Mouse (Mus musculus) adrenal gland, postnatal 4 days (tissue): ENCODE data around the gene Nploc4. TPM values are rescaled to one million over a fixed set of nuclear protein-coding genes. Genes with fewer than 3 reads are reported as not detected.

Experiments
- DNase-seq, 2 experiments: peaks; one replicate each; pipeline ENCODE4 v3.0.0; 2021 to 2022; ENCODE audit warnings: low spot score in 2 of 2, mixed read lengths in 2 of 2
- total RNA-seq, 2 experiments: library from RNA; stranded (reverse); gene quantifications; 2 replicates each; pipeline ENCODE4 v1.2.3; 2021

Nploc4 gene
- total RNA-seq, 2 experiments from 2014 or later, result 76.3 to 77.5 TPM

DNA sequence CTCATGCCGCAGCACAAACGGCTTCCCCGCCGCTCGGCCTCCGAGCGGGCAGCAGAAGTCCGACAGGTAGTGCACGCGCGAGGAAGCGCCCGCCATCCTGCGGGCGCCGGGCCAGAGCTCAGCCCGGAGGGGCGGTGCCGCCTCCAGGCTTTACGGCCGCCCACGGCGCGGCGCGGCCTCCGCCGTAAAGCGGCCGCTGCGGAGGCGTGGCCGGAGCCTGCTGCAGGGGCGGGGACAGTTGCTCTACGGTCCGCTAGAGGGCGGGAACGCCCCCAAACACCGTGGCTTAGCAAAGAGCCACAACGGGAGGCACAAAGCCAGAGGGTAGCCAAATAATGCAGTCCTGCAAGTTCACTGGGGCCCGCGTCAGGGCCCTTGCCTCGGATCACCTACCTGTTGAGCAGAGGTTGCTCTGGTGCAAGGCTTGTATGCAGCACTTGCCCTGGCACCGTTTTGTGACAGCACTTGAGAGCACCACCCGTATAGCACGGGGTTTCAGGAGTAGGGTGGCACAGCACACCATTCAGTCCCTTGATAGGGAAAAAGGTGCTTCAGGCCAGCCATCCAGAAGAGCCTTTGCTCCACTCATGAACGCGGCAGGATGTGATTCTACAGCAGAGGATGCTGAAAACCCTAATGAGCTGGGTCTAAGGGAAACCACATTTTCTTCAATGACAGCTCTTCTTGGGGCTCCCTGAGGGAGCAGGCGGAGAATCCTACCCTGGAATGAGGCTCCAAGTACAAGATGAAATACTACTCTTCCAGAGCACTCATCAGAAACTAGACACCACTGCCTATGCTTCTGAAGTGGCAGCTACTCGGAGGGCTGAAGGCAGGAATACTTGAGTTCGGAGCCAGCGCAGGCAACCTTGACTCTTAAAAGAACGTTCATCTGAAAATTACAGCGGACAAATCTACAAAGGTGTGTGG lies 58.6 kb downstream of the Nploc4 start, which contains the start of gene Faap100:
Gene Faap100, minus strand, starts transcription at position 154 of the 930 bp plus-strand sequence.
- peak; percentile 73 to 83 for DNase-seq

DNA sequence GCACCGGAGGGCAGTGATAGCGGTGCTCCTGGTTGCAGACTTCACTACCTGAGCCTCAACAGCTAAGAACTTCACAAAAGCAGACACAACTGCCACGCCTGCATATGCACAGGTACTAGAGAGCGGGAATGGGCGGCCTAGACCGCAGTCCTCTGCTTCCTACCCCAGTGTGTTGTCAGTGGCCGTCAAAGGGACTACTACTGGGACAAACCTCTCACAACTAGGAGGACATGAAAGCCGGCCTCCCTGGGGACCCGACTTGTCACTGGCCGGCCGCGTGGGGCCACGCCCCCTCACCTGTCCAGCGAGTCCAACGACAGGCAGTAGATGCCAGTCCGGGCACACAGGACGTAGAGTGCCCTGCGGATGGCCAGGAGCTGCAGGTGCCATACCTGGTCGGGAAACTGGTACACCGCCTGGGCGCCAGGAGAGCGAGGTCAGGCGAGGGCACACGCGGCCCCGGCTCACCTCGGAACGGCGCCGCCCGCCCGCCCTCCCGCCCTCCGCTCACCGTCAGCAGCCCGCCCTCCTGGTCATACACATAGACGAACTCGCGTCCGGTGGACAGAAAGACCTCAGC lies 59.4 kb downstream of the Nploc4 start:
- no peak for DNase-seq

DNA sequence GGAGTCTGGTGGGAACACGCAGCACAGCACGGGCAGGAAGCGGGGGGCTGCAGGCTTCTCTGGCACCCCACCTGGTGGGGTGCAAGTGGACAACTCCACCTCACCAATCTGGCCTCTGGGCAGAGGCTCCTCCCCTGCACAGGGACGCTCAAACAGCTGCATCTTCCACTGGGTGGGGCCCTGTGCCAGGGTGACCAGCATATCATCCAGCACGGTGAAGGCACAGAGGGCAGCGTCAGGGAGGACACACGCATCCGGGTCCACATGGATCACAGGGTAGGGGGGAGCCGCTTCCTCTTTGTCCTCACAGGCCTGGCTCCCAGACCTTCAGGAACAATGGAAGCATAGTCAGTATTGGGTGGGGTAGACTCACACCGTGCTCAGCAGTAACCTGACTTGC lies 60.2 kb downstream of the Nploc4 start:
- no peak for DNase-seq

DNA sequence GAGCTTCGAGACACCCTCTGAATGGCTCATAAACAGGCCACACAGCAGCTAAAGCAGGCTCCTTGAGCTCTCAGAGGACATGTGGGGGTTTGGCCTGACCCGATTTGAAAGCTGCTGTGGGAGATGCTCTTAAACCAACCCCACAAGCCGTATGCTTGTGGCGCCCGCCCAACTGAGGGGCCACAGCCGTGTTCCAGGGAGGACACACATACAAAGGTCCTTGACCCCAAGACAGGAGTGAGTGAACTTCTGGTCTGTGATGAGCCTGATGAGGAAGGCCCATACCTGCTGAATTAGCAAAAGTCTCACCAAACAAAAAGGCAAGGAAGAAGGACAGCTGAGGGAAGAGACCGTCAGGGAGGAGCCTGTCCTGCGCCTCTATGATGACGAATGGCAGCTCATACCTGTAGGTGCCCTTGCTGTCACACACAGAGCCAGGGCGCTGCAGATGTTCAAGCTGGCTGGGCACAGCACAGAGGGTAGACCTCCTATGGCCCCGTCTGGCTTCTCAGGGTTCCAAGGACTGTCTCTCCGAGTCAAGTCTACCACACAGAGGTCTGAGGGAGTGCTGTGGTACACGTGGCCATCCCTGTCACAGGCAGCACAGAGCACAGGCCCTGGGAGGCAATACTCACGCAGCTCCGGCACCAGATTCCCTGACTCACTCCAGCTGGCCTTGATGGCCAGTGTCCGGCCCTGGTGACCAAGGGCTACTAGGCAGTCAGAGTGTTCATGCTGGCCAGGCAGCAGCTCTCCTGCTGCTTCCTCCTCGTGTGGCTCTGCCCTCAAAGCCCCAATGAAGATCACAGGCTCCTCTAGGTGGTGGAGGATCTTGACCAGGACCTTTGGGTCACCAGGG lies 61.0 kb downstream of the Nploc4 start:
- no peak for DNase-seq

DNA sequence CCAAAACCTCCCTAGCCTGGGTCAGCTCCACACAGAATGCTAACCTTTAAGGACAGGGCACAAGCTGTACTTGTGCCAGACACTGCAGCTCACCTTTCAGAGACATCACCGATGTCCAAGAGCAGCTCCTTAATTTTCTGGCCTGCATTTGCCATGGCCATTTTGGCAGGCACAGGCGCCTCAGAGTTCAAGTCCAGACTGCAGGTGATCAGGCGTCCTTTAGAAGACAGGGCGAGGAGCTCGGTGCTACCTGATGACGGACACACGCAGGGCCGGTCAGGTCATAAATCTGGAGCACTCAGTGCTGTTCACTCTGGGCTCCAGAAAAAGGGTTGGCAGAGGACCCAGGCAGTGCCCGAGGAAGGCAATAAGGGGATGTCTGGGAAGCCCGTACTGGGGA lies 62.2 kb downstream of the Nploc4 start:
- DNase-seq, result no peak

DNA sequence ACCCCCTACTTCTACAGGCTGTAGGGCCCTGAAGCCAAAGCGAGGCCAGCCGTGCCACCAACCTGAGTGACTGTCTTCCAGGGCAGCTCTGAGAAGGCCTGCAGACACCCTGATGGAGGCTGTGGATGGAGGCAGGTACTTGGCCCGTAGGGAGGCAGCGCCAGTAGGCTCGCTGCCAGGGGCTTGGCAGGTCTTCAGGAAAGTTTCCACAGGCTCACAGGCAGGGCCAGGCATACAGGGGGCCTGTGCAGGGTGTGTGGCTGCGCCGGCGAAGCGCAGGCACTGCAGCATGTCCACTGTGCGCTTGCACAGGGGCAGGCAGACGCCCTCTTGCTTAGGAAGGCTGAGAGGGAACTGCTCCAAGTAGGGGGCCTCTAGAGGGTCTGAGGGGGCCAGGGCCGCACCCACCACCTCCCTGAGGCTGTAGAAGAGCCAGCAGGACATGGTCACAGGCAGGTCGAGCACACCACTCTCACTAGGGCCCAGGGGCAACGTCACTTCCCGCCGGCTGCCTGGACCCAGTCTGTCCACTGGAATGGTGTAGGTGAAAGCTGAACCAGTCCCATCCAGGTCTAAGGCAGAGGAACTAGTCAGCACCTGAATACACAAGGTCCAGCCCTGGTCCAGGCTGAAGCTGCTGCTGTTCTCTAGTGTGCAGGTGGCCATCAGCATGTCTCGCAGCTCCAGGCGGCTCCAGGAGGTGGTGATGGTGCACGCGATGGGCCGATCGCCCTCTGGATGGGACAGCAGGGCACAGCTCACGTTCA lies 63.5 kb downstream of the Nploc4 start:
- no peak for DNase-seq

DNA sequence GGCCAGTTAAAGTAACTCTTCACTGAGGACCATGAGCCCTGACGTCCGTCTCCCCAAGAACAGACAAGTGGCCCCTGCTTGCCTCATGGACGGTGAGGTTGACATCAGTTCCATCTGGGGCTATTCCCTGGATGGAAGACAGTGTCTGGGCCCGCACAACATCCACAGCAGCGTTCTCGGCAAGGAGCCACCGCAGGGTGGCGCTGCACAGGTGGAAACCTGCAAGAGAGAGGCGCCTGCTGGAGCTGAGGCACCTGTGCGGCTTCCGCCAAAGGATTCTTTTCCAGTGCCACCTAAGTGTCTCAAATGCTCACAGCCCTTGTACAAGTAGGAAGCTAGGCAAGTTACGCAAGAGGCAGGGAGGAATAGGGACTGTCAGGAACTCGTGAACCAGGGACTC lies 64.5 kb downstream of the Nploc4 start:
- no peak for DNase-seq

DNA sequence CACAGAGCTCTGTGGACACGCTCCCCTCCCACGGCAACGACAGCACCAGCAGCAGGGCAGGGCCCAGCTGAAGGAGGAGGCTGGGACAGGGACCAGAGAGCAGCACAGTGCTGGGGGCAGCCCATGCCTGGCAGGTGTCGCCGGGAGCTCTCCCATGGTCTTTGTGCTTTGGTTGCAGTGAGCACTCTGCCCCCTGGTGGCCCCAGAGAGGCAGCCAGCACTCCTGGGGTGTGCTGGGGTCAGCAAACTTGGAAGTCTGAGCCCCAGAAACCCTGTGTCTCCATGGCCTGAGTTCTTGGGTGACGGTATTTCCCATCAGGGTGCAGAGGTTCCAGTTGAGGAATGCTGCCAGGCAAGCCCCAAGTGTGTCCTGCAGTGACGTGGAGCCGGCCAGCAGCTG lies 67.9 kb downstream of the Nploc4 start:
- peak in 1 of 2 experiments; percentile 61 for DNase-seq

DNA sequence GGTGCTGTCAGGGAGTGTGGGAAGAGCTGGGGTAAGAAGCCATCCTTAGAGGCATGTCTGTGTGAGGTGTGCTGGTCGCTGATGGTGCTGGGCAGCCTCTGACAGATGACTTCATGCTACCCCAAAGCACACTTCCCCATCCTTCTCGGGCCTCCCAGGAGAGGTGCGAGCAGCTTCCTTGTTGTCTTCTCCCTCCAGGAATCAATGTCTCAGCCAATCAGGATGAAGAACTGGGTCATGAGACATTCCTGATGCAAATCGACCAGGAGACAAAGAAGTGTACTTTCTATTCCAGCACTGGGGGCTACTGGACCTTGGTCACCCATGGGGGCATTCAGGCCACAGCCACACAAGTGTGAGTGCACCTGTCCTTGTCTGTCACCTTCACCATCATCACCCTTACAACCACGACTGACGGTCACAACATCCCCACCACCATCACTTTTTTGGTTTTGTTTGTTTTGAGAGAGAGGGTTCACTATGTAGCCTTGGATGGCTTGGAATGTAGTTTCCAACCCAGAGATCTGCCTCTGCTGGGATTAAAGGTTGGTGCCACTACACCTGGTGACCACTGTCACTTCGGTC lies 71.0 kb downstream of the Nploc4 start:
- no peak for DNase-seq

DNA sequence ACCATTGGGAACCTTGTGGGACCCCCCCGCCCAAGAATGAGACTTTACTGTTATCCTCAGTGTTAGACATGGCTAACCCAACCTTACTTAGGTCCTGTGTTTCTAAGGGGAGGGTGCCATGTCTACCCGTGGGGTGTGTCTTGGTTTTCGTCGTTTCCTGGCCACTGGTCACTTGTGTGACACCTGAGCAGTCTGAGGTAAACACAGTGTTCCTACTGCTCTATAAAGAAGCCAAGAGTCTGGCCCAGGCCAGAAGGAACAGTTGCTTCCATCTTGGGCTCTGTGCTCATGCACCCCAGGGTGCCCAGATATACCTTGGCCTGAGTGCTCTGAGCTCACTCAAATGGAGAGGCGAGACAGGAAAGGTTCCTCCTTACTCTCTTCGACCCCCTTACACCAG lies 74.6 kb downstream of the Nploc4 start:
- DNase-seq, result no peak

DNA sequence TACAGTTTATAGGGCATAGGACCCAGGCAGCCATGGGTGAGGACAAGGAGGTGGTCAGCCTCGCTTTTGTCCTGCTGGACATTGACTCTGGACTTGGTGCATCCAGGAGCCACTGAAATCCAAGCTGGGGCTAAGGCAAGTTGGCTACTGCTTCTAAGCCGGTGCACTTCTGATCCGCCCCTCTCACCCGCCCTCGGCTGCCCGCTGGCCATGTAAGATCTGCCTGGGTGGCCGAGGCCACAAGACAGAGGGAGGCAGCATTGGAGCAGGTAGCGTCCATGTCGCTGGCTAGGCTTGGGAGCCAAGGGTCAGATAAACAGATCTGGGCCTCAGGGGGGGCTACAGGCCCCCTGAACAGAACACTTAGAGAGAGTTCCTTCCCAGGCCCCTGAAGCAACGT lies 76.2 kb downstream of the Nploc4 start, which contains the start of gene Fscn2:
Gene Fscn2, plus strand, starts transcription at position 240 of the 400 bp plus-strand sequence.
- DNase-seq, result no peak

DNA sequence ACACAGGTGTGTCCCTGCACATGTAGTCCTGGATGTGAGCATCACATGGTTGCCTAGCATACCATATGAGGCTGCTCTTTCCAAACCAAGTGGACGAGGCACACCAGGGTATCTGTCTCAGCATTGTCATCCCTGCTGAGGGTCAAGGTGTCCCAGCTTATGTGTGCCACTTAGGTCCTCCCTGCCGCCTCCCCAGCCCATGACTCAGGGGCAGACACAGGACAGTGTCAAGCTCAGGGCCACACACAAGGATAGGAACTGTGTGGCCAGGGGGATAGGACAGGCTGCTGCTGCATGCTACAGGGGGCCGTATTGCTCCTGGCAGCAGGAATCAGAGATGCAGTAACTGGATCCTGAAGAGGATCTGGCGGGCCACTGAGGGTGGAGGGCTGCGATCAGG lies 76.8 kb downstream of the Nploc4 start:
- no peak for DNase-seq

DNA sequence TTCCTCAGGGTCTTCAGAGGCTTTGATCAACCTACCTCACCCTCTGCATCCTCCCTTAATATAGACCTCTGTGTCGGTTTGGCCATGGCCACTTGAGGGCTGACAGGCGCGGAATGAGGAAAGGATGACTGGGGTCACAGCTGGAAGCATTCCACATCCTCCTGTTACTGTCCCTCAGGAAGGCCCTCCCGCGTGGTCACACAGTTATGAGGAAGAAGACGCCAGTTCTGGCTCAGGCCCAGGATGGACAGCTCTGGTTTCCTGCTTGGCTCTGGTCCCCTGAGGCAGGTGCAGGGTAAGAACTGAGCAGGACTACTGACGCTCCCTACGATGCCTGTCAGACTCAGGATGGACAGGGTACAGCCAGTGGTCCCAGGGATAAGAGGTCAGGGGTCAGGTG lies 77.4 kb downstream of the Nploc4 start:
- DNase-seq, result no peak

DNA sequence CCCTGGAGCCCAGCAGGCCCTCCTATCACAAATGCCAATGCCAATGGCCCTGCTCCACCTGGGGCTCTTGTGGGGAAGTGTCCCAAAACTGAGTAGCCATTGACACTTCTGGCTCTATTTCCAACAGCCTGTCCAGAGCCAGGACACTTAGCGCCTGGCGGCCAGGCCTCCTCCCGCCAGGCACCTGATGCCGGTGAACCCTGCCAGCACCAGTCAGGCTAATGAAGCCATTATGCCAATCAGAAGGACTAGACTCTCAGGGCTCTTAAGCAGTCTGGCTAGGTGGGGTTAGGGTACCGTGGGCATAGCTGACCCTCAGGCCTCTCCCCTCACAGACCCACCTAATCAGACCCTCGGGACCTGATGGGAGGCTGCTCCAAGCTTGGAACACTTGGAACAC lies 78.1 kb downstream of the Nploc4 start:
- DNase-seq, result no peak

DNA sequence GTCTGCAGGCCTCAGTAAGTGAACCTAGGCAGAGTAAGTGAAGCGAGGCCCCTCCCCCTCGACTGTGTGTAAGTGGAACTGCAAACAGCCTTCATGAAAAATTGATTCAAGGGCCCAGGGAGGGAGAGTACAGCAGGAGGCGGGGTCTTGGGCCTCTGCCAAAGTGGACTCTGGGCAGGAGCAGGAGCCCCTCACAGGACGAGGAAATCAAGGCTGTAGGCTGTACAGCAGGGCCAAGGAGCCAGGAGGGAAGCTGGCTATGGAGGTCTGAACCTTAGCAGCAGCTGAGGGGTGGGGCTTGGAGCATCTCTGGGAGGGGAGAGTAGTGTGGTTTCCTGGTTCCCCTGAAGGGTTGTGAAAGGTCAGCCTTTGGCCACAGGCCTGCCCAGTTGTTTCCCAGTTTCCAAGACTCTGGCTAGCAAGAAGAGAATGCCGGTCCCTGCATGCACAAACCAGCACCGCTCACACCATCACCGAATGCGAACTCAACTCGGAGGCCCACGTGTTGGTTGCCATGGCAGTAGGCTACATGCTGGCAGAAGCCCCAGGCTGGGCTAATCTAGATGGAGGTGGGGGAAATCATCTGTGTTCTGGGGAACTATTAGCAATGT lies 79.6 kb downstream of the Nploc4 start:
- DNase-seq, result no peak

DNA sequence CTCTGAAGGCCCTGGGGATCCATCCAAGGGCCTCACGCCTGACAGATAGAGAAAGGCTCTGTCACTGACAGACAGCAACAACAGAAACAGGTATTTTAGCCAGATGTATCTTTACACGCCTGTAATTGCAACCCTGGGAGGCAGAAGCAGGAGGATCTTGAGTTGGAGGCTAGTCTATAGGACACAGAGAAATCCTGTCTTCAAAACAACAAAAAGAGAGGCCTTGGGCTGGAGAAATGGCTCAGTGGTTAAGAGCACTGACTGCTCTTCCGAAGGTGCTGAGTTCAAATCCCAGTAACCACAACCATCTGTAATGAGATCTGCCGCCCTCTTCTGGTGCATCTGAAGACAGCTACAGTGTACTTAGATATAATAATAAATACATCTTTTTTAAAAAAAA lies 80.6 kb downstream of the Nploc4 start:
- DNase-seq, result no peak

DNA sequence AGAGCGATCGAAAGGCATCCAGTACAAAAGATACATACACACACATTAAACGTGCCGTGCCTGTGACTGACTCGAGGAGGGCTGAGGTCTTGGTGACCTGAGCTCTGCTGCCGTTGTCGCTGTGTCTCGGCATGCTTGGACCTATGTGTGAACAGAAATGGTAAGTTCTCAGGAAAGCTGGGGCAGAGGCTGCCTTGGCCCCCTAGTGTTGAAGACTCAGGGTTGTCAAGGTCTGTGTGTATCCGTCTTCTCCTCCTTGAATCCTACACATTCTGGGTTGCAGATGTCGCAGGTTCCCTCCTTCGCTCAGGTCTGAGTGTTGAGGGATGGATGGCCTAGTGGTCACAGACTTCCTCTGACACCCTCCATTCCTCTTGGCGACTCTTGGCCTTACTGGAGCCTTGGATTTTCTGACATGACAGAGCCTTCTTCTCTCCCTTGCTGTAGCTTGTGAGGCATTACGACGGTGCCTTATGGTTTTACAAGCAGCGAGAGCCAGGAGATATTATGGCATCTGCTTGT lies 81.1 kb downstream of the Nploc4 start:
- no peak for DNase-seq

DNA sequence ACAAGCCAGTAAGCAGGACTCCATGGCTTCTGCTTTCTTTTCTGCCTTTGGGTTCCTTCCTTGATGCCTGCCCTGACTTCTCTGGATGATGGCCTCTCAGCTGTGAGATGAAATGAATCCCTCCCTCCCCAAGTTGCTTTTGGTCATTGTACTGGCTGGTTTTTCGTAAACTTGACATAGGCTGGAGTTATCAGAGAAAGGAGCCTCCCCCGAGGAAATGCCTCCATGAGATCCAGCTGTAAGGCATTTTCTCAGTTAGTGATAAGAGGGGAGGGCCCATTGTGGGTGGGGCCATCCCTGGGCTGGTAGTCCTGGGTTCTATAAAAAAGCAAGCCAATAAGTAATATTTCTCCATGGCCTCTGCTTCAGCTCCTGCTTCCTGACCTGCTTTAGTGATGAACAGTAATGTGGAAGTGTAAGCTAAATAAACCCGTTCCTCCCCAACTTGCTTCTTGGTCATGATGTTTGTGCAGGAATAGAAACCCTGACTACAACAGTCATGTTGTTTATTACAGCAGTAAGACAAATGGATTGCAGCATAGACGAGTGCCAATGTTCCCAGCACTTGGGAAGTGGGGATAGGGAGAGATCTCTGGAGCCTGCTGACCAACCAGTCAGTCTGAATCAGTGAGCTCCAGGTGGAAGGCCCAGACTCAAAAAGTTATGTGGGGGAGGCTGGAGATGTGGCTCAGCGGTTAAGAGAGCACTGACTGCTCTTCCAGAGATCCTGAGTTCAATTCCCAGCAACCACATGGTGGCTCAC lies 82.0 kb downstream of the Nploc4 start:
- DNase-seq, result no peak
